Mouse (Mus musculus): ENCODE data around the gene 4930562C15Rik.
A peak's percentile ranks its signal among the peaks of the same experiment; 100 is the strongest.

Gene 4930562C15Rik

DNA sequence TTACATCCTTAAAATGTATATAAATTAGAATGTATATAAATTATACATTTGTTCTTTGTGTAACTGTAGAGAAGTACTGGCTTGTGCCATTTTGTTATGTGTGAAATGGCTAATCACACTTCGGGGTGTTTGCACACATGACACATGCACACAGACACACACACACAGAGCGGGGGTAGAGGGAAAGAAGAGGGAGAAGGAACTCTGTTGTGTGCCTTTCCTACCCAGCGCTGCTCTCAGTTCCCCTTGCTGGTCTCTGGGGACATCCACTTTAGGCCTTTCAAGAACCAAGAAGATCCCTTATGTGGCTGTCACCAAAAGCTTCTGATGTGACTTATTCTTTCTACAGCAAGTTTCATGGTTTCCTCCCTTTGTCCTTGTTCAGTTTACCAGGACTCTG lies 11.8 kb downstream of the 4930562C15Rik start:
- TF ChIP-seq GATA4 (IDR thresholded peaks at IDR 0.05; ENCODE audit: insufficient replicate concordance, low read length), result no peak

DNA sequence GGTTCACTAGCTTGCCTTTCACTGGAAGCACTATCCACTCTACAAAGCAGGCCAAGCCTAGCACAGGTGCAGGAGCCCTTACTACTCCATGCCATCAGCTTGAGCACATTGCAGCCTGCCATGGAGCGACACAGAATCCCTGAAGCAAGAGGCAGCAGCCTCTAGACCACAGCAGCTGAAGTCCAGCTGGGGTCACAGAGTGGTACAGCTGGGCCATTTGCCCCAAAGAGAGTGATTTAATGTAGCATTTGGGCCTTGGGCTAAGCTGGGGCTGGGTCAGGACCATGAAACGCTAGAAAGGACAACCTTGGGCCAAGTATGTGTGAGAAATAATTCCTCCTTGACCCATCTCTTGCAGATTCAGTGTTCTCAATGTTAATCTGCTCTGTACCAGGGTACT lies 12.9 kb downstream of the 4930562C15Rik start:
- TF ChIP-seq GATA4 (IDR thresholded peaks at IDR 0.05; ENCODE audit: insufficient replicate concordance, low read length), result no peak

DNA sequence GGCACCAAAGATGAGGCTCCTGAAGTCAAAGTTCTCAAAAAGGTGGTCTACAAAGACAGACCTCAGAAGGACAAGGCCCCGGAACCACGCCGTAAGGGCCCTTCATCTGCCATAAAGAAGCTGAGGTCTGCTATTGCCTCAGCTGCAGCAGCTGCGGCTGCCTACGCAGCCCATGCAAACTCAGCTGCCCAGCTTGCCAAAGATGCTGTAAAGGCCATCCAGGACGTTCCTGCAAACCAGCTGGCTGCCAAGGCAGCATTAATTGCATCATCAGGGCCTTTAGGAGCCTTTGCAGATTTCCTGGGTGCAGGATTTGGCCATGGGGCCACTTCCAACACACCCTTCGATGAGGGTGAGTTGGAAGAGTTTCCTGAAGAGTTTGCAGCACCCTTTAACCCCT lies 15.1 kb downstream of the 4930562C15Rik start:
- no peak for TF ChIP-seq GATA4 (IDR thresholded peaks at IDR 0.05; ENCODE audit: insufficient replicate concordance, low read length)

DNA sequence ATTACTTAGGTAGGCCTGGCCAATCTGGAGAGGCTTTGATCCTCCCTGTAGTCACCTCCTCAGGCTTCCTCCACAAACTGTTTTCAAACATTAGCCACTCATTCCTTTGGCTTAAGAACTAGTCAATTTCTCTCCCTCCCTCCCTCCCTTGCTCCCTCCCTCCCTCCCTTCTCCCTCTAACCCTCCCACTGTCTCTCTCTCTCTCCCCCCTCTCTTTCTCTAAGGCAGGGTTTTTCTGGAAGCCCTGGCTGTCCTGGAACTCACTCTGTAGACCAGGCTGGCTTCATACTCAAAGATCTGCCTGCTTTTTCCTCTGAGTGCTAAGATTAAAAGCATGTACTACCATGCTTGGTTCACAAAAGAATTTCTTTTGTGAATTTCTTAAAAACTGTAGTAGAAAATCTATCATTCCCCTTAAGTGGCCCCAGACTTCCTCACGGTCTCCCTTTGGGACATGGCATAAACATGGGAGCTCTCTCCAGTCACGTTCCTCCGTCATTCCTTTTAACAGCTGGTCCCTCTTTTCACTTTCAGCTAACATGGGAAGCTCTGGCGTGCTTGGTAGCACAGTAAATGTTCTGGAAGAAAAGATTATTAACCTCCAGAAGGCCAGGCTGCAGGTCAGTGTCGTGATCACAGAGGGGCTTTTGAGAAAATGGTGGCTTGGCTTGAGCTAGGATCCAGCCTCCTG lies 15.9 kb downstream of the 4930562C15Rik start:
- TF ChIP-seq GATA4 (IDR thresholded peaks at IDR 0.05; ENCODE audit: insufficient replicate concordance, low read length), result no peak

DNA sequence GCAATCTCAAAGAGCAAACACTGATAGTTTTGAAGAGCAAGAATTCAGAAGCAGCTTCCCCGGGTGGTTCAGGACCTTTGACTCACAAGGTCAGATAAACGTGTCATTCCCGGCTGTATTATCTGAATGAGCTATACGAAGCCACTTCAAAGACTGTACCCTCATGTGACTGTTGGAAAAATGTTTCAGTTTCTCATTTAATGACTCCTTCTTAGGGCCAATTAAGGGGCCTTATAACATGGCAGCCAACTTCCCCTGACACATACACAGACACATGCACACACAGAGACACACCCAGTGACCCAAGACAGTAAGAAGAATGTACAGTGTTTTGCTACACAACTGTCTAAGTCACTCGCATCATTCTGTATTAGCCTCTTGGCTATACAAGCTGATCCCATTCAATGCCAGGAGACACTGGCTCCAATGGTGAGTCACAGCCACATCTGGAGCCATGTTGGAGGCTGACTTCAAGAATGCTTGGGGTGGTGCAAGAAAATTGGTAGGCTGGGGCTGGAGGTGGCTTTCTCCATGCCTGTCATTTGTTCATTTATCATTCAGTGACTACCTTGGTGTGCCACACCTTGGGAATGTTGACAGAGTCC lies 19.9 kb downstream of the 4930562C15Rik start:
- TF ChIP-seq GATA4 (IDR thresholded peaks at IDR 0.05; ENCODE audit: insufficient replicate concordance, low read length), result no peak

DNA sequence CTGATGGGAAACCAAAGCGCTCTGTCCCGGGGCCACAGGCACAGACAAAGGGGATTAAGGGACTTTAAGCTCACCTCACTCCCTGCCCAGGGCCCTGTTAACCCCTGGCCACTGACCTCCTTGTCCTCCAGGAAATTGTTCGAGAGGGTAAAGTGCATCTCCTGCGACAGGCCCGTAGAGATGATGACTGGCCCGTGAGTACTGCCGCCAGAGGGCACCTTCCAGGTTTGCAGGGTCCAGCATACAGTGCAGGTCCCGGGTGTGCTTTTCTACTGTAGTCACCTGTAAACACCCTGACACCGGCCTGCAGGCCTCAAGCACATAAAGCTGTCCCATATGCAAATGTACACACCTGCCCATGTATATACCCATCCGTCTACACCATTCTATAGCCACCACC lies 26.2 kb downstream of the 4930562C15Rik start:
- no peak for TF ChIP-seq GATA4 (IDR thresholded peaks at IDR 0.05; ENCODE audit: insufficient replicate concordance, low read length)

DNA sequence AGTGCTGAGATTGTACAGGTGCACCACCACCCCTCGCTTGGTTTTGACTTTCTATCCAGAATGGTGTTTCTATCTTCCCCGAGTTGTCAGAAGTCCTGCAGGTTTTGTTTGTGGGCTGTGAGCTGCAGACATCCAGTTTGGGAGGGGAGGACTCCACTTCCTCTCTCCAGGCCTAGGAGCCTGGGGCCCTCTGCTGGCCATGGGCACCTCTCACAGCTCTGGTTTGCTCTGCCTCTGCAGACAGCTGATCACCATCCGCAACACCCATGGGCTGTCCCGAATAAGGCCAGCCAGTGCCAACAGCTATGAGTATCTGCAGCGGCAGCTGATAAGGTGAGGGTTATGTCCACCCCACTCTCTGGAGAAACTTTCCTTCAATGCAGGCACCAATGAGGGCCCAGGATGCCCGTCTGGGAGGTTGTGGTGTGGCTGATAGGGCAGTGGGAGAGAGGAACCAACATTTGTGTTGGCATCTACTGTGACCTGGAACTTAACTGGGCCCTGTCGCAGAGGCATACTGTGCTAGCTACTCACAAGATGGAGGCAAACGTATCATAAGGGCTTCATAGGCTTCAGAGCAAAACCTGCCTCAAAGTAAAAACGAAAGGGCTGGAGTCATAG lies 27.8 kb downstream of the 4930562C15Rik start:
- peak; percentile 55; the same call in 1 of the 2 replicates for TF ChIP-seq GATA4 (IDR thresholded peaks at IDR 0.05; ENCODE audit: insufficient replicate concordance, low read length)

DNA sequence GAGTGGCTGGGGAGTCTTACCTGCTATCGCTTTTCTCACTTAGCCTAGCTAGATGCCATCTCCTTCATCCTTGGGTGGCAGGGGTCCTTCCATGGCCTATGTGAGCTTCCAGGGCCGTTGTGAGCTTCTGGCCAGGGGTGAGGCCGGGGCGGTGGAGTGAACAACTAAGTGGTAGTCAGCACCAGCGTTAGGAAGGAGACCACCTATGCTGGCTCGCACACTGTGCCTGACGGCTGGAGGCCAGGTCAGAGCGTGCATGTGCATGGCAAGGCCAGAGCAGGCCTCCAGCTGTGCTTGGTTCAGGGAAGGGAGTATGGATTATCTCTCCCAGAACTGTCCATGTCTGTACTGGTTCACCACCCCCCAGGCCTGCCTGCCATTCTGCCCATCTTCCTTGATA lies 28.5 kb downstream of the 4930562C15Rik start:
- no peak for TF ChIP-seq GATA4 (IDR thresholded peaks at IDR 0.05; ENCODE audit: insufficient replicate concordance, low read length)

DNA sequence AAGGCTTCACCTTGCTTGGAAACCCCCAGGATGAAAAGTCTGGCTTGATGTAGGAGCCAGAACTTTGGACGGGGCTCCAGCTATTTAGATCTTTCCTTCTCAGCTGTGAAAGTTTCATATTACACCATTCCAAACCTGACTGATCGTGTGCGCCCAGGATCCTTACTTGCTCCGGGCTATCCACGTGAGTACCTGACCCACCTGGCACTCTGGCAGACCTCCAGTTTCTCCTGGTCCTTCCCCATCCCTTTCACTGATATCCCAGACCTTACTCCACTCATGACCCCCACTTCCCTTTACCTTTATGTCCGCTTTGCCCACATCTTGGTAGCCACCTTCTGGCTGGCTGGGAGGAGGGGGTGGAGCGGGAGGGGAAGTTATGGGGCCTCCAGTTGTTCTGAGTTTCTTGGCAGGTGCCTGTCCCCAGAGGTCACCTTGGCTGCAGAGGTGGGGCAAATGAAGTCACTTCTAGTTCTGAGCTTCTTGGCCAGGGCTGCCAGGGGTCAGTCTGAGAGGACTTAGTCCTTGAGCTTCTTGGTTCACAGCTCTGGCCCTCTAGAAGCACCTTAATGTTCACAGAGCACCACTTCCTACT lies 31.0 kb downstream of the 4930562C15Rik start:
- no peak for TF ChIP-seq GATA4 (IDR thresholded peaks at IDR 0.05; ENCODE audit: insufficient replicate concordance, low read length)

DNA sequence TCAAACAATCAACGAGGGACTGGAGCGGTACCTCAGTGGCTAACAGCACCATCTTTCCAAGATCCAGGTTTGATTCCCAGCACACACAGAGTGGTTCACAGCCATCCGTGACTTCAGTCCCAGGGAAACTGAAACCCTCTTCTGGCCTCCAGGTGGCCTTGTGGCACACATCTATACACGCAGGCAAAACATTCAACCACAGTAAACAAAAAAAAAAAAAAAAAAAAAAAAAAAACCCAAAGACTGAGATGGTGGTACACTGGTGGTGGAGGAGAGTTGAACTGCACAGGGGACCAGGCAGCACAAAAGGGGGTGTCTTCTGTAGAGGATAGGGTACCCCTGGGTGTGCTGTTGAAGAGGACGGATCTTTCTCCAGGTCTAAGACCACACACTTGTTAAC lies 35.3 kb downstream of the 4930562C15Rik start:
- no peak for TF ChIP-seq GATA4 (IDR thresholded peaks at IDR 0.05; ENCODE audit: insufficient replicate concordance, low read length)

DNA sequence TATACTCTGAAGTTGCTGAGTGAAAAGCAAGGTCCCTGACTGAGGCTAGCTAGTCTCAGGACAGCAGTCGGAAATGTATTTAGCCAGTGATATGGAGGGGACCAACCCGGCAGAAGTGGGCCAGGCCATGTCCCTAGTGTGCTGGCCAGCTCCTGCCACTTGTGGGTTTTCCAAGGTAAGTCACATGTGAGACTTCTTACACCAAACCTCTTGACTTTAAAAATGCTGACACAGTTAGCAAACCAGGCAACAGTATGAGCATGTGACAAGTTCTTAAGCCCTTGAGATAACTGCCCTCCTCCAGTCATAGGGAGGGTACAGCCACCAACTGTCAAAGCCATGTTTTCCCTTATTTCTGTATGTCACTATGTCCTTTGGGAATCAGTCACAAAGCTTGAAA lies 36.7 kb downstream of the 4930562C15Rik start:
- no peak for TF ChIP-seq GATA4 (IDR thresholded peaks at IDR 0.05; ENCODE audit: insufficient replicate concordance, low read length)

DNA sequence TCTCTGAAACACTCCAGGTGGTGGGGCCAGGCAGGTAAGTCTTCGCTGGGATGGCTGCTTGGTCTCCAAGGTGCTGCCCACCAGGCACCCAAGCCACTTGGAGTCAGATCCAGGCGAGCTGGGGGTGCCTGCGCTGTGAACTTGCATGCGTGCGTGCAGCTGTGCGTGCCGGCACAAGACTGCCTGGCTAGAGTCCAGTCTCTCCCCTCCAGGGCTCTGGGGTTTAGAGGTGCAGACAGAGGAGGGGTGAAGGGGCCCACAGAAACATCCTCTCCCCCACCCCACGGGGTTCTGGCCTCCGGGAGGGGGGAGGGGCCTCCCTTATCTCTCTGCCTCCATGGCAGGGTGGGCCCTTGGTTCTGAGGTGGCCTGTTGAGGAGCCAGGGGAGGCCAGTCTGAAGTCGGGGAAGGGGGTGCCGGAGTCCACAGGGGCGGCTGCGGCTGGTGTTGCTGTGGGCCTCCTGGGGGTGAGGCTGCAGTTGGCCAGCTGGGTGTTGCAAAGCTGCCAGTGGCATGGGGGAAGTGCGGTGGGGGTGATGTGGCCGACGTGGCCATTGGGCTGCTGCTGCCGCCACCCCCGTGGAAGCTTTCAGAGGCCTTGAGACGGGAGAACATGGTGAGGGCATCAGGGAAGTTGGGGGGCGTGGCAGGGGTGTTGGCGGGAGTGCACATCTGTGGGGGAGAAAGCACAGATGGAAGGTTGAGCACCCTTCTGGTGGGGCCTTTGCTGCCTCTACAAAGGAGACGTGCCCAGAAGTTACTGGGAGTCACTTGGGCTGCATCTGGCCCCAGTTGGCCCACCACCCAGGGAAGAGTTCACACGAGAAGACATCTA lies 40.2 kb downstream of the 4930562C15Rik start:
- TF ChIP-seq GATA4 (IDR thresholded peaks at IDR 0.05; ENCODE audit: insufficient replicate concordance, low read length), result no peak

DNA sequence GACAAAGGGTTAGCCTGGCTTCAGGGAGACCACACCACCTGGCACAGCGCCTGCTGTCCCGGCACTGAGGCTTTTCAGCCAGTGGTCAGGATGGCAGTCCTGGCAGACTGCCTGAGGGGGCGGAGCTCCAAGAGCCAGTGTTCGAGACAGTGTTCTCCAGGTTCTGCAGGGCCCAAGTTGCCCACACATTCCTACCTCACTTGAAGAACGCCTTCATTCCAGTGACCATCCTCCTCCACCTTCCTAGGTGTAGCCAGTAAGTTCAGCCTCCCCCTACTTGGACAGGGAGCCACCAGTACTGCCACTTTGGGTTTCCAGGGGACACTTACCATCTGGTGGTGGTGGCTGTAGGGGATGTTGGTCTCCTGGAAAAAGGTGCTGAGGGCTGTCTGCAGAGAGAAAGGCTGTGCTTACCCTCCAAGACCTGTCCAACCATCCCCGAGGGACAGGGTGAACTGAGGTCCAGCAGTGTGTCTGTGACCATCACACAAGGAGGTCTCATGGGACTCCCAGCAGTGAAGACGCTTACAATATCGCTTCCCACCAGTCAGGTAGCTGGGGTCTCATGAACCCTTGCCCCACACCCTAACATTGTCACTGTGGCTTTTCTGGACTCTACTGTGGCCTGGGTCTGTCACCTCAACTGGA lies 40.9 kb downstream of the 4930562C15Rik start:
- no peak for TF ChIP-seq GATA4 (IDR thresholded peaks at IDR 0.05; ENCODE audit: insufficient replicate concordance, low read length)

DNA sequence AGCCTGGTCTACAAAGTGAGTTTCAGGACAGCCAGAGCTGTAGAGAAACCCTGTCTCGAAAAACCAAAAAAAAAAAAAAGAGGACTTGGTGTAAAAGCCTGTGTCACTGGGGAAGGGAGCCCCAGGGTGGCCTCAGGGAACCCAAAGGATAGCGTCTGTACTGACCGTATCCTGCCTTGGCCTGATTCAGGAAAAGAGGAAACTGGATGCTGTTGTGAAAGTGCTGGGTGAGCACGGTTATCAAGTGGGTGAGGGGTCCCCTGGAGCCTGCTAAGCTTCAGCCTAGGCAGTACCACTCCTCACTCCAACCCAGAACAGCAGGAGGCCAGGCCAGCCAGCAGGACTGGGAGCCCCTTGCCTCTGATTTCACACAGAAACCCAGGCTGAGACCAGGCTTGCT lies 42.0 kb downstream of the 4930562C15Rik start:
- TF ChIP-seq GATA4 (IDR thresholded peaks at IDR 0.05; ENCODE audit: insufficient replicate concordance, low read length), result no peak

DNA sequence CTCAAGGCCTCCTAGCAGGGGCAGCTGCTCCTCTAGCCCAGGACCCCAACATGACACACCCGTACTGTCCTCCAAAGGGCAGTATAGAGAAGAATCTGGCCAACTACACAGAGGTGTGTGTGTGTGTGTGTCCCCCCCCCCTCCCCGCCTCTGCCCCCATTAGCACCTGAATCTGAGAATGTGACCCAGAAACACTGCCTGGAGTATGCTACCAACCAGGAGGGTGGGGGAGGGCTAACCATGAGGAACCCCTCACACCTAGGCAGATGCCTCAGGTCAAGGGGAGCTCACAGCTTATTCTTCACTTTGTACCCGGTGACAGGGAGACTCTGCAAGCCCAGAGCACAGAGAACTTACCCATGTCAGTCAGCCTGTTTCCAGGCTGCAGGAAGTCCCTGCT lies 42.5 kb downstream of the 4930562C15Rik start:
- TF ChIP-seq GATA4 (IDR thresholded peaks at IDR 0.05; ENCODE audit: insufficient replicate concordance, low read length), result no peak
